Mouse (Mus musculus) midbrain, postnatal 0 days (tissue): Measurements from ENCODE around the gene Gdpd2. TPM values are rescaled to one million over a fixed set of nuclear protein-coding genes. Genes with fewer than 3 reads are reported as not detected.

Experiments used
- ATAC-seq: fragments of 200-750 bp; cut with Nextera tagmentation; 2 replicates; pipeline ENCODE4 v1.8.0; 2017; ENCODE audit warnings: moderate number of reproducible peaks, mild to moderate bottlenecking, moderate TSS enrichment, moderate library complexity; ENCODE audit not compliant: low FRiP score
- DNase-seq: peaks from one replicate; pipeline ENCODE4 v3.0.0-alpha.2; 2015; ENCODE audit warnings: low spot score
- H3K27ac ChIP-seq: fragments of 300-500 bp; sonication (generic); 2 replicates; pipeline ENCODE4 v1.5.1; 2014; ENCODE audit warnings: low read depth, mild to moderate bottlenecking, low read length, mixed read lengths
- H3K27me3 ChIP-seq: fragments of 300-500 bp; sonication (generic); 2 replicates; pipeline ENCODE4 v1.6.1; 2014; ENCODE audit warnings: low read length, control low read depth, mixed read lengths; ENCODE audit not compliant: insufficient read depth
- H3K36me3 ChIP-seq: fragments of 300-500 bp; sonication (generic); 2 replicates; pipeline ENCODE4 v1.6.1; 2014; ENCODE audit warnings: low read length, control low read depth, mixed read lengths; ENCODE audit not compliant: insufficient read depth
- H3K4me1 ChIP-seq: fragments of 300-500 bp; sonication (generic); 2 replicates; pipeline ENCODE4 v1.6.1; 2014; ENCODE audit warnings: mild to moderate bottlenecking, control low read depth, antibody characterized with exemption, low read length, mixed read lengths; ENCODE audit not compliant: insufficient read depth
- H3K4me2 ChIP-seq: fragments of 300-500 bp; sonication (generic); 2 replicates; pipeline ENCODE4 v1.6.1; 2014; ENCODE audit warnings: low read depth, mild to moderate bottlenecking, low read length, mixed read lengths; ENCODE audit not compliant: poor library complexity, severe bottlenecking
- H3K4me3 ChIP-seq: fragments of 300-500 bp; sonication (generic); 2 replicates; pipeline ENCODE4 v1.5.1; 2014; ENCODE audit warnings: low read depth, mild to moderate bottlenecking, low read length, moderate library complexity
- H3K9ac ChIP-seq: fragments of 300-500 bp; sonication (generic); replicated peaks from 2 replicates; pipeline ENCODE4 v1.6.1; 2014; ENCODE audit warnings: mild to moderate bottlenecking, low read length, moderate library complexity, mixed read lengths; ENCODE audit not compliant: poor library complexity, severe bottlenecking
- H3K9me3 ChIP-seq: fragments of 300-500 bp; sonication (generic); 2 replicates; pipeline ENCODE4 v1.6.1; 2016; ENCODE audit warnings: low read length, control low read depth
- CTCF ChIP-seq: IDR thresholded peaks from 2 replicates; pipeline ENCODE4 v1.5.1; 2016; ENCODE audit warnings: antibody characterized with exemption, mild to moderate bottlenecking
- WGBS: fragments of 180-500 bp; shearing (Covaris S2); extraction: QIAGEN DNeasy Blood & Tissue Kit; methylation state at CpG from one replicate; pipeline ENCODE4 v1.1.7; 2014; 5-methylcytosine and 5-hydroxymethylcytosine counted together
- polyA plus RNA-seq: library from polyadenylated mRNA; unstranded; fragments of >200 nt; fragmentation: Nextera tagmentation; extraction: Ambion mirVana; gene quantifications from 2 replicates; pipeline ENCODE4 v1.2.1, GENCODE M21; 2015
- total RNA-seq: library from RNA; depleted of rRNA; stranded (reverse); fragments of >200 nt; gene quantifications from 2 replicates; pipeline ENCODE4 v1.2.3, GENCODE M21; 2014; rRNA removed

Gdpd2 gene
- total and polyA plus RNA-seq, 2 experiments from 2014 or later = 42.5 to 43.8 TPM

DNA sequence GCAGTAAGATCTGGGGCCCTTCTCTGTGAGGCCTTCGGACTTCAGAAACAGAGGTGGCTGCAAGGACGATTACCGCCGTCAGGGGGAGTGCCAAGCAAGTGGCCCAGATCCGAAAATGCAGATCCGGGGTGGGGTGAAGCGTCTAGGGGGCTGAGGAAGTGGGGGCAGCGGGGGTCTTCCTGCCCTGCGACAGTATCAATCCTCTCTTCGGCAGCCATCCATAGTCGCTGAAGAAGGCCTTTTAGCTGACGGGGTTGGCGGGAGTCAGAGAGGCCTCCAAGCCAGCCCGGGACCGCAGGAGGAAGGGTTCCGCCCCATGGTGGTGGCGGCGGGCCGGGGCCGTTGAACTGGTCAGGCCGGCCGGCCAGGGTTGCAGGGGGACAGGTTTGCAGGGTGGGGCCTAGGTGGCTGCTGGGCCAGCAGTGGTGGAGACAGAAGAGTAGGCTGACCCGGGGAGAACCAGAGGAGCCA is 44.7 kb downstream of the Gdpd2 start:
- ATAC-seq = no peak
- peak; percentile 35 for DNase-seq
- 17% methylated on average over 23 of the region's 23 CpGs for WGBS
- Histone ChIP-seq H3K4me3 (0 out of 2 replicates have a peak overlapping the region, but pooled peaks have one; percentile 5), H3K9ac (no peak overlapping the region), H3K36me3 (no peaks in the 10 kb centered on the region), H3K27ac (no peak overlapping the region), H3K9me3 (no peaks in the 10 kb centered on the region), H3K4me1 (no peaks in the 10 kb centered on the region), H3K27me3 (no peaks in the 10 kb centered on the region), H3K4me2 (peak overlapping the region; percentile 7; the same call in 1 of the 2 replicates)
- TF ChIP-seq CTCF = peak; percentile 65

DNA sequence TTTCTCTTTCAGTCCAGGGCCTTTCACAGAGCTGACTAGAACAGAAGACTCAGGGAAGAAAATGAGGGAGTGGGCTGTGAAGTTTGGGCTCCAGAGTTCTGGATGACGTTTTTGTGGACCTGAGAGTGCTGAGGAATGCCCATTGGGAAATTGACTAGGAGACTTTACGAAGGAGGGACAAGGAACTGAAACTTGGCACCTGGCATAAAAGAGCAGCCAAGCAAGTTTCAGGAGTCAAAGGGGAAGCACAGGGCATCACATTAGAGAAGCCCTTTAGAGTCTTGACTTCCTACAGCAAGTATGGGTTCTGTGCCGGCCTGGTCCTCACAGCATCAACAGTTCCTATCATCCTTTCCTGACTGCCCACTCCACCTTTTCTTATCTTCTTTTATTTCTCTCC is 45.7 kb downstream of the Gdpd2 start:
- no peak for ATAC-seq
- WGBS = 88% methylated on average over 3 of the region's 3 CpGs

DNA sequence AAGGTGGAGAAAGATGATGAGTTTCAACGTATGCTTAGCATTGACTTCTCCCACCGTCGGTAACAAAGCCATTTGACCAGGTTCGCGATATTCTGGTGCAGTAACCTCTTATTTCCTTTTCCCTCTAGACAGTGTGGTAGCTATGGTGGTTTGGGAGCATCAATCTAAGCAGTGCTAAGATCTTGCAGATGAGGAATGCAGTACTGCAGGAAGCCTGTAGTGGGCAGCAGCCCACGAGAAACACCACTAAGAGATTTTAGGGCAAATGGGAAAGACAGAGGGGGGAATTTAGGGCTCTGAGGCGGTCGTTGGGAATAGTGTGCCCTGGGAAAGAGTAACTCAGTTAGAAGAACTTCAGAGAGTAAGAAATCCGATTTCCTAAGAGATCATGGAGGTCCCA is 46.8 kb downstream of the Gdpd2 start:
- no peaks in the 10 kb centered on the region for H3K27me3 ChIP-seq
- ATAC-seq = peak; percentile 61
- H3K27ac ChIP-seq = no peak overlapping the region
- no peaks in the 10 kb centered on the region for H3K36me3 ChIP-seq
- WGBS = 13% methylated on average over 9 of the region's 9 CpGs
- peak overlapping the region; percentile 37 for H3K4me2 ChIP-seq
- H3K9ac ChIP-seq = no peak overlapping the region
- H3K9me3 ChIP-seq = no peaks in the 10 kb centered on the region
- no peaks in the 10 kb centered on the region for H3K4me1 ChIP-seq
- DNase-seq = peak; percentile 72
- TF ChIP-seq CTCF = peak; percentile 78
- H3K4me3 ChIP-seq = peak overlapping the region; percentile 29

More for the DNA sequence above, 45.7 kb downstream of the Gdpd2 start:
- H3K4me3 ChIP-seq = no peak overlapping the region
- H3K27me3 ChIP-seq = no peaks in the 10 kb centered on the region
- no peak for TF ChIP-seq CTCF
- H3K36me3 ChIP-seq = no peaks in the 10 kb centered on the region
- H3K4me1 ChIP-seq = no peaks in the 10 kb centered on the region
- no peak overlapping the region for H3K27ac ChIP-seq
- H3K9ac ChIP-seq = no peak overlapping the region
- no peak for DNase-seq
- H3K4me2 ChIP-seq = no peak overlapping the region
- H3K9me3 ChIP-seq = no peaks in the 10 kb centered on the region

DNA sequence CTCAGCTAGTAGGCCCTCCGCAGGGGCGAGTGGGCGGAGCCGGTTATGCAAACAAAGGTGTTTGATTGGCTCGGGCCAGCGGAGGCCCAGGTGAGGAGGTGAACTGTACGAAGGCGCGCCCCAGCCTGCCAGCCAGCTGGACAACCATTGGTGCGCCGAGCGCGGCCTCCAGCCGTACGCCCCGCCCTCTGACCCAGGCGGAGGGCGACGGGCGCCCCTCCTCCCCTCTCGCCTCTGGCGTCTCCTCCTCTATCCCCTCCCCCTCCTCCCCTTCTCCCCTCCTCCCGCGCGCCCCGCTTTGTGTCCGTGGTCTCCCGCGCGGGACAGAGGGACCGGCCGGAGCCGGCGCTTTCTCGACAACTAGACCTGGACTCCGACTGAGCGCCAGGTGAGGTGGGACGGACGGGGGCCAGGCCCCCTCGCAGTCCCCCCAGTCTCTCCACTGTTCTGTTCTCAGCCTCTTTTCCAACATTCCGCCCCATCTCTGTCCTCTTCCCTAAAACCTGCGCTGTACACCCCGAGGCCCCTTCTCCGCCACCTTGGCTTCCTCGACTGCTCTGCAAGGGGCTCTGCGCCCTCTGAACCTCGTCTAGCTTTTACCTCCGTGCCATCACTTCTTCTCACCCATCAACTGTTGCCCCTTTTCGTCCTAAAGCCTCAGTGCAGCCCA is 47.4 kb downstream of the Gdpd2 start:
- H3K9ac ChIP-seq = peak overlapping the region; percentile 19; the same call in 1 of the 2 replicates
- peak overlapping the region; percentile 29 for H3K4me3 ChIP-seq
- peak; percentile 56 for DNase-seq
- no peaks in the 10 kb centered on the region for H3K9me3 ChIP-seq
- no peaks in the 10 kb centered on the region for H3K4me1 ChIP-seq
- 24% methylated on average over 26 of the region's 49 CpGs for WGBS
- H3K27me3 ChIP-seq = no peaks in the 10 kb centered on the region
- no peak for TF ChIP-seq CTCF
- peak overlapping the region; percentile 37 for H3K4me2 ChIP-seq
- no peak overlapping the region; the same call in 1 of the 2 replicates for H3K27ac ChIP-seq
- ATAC-seq = peak; percentile 73
- no peaks in the 10 kb centered on the region for H3K36me3 ChIP-seq

DNA sequence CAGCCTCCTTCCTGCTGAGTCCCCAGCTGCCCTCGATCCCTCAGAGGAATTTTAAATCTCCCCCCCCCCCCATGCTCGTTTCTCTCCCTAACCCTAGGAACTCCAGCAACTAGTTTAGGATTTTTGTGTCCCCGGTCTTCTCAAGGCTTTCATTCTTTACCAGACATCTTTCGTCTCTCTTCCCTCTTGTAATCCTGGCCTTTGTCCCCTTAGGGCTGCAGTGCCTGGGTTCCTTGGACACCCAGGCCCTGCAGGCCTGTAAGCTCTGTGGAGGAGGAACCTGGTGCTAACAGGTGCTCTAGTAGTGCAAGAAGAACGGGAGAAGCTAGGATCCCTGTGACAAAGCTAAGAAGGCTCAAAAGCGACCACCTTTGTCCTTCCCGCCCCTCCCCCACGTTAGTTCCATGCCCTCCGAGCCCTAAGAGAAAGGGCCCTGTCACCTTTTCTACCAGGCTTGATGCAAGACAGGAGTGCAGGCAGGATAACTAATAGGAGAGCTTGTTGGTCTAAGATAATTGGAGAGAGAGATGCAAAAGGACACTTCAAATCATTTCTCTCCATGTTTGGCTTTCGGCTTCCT is 48.1 kb downstream of the Gdpd2 start:
- TF ChIP-seq CTCF = no peak
- H3K4me1 ChIP-seq = no peaks in the 10 kb centered on the region
- peak overlapping the region; percentile 29 for H3K4me3 ChIP-seq
- H3K27ac ChIP-seq = peak overlapping the region; percentile 32; the same call in 1 of the 2 replicates
- DNase-seq (no peak), ATAC-seq (no peak)
- no peaks in the 10 kb centered on the region for H3K36me3 ChIP-seq
- peak overlapping the region; percentile 19; the same call in 1 of the 2 replicates for H3K9ac ChIP-seq
- no peaks in the 10 kb centered on the region for H3K27me3 ChIP-seq
- peak overlapping the region; percentile 37 for H3K4me2 ChIP-seq
- WGBS = 16% methylated on average over 9 of the region's 10 CpGs
- no peaks in the 10 kb centered on the region for H3K9me3 ChIP-seq

DNA sequence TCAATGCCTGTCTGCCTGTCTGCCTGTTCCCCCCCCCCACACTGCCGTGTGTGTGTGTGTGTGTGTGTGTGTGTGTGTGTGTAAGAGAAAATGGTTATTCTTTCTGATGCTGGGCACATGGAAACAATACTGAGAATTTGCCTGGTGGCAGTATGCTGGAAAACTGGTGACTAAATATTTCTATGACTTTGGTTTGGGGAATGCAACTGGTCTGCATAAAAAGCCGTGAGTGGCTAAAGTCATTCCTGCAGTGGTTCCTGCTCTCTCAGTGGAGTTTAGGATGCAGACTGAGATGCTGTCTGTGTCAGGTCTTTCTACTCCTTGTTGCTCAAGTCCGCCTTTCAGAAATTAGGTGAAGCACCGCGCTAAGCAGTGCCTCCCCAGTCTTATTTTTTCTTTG is 48.7 kb downstream of the Gdpd2 start:
- Histone ChIP-seq H3K4me2 (no peak overlapping the region), H3K27ac (no peak overlapping the region; the same call in 1 of the 2 replicates), H3K9me3 (no peaks in the 10 kb centered on the region), H3K36me3 (no peaks in the 10 kb centered on the region), H3K4me1 (no peaks in the 10 kb centered on the region), H3K4me3 (no peak overlapping the region), H3K9ac (no peak overlapping the region), H3K27me3 (no peaks in the 10 kb centered on the region)
- WGBS = 31% methylated on average over 5 of the region's 5 CpGs
- no peak for DNase-seq
- no peak for TF ChIP-seq CTCF
- ATAC-seq = no peak

Other genes with a start within 250 kb of the Gdpd2 start
- 35.3 and 39.6 TPM in 2 replicates for gene Igbp1, start 235.6 kb upstream of the Gdpd2 start, total RNA-seq
- 26.0 TPM in 2 replicates for gene Igbp1, start 235.6 kb upstream of the Gdpd2 start, polyA plus RNA-seq
- gene Dgat2l6, start 205.0 kb upstream of the Gdpd2 start, total RNA-seq = not detected in 2 replicates
- not detected in 2 replicates for gene Dgat2l6, start 205.0 kb upstream of the Gdpd2 start, polyA plus RNA-seq
- gene Awat1, start 157.6 kb upstream of the Gdpd2 start, total RNA-seq = not detected in 2 replicates
- not detected in 2 replicates for gene Awat1, start 157.6 kb upstream of the Gdpd2 start, polyA plus RNA-seq
- 0.11 TPM in 1 of 2 replicates, not detected in the other for gene P2ry4, start 135.0 kb upstream of the Gdpd2 start, total RNA-seq
- not detected in 2 replicates for gene P2ry4, start 135.0 kb upstream of the Gdpd2 start, polyA plus RNA-seq
- gene Arr3, start 124.4 kb upstream of the Gdpd2 start, total RNA-seq = not detected in 2 replicates
- 0.15 and 0.20 TPM in 2 replicates for gene Arr3, start 124.4 kb upstream of the Gdpd2 start, polyA plus RNA-seq
- 2.1 and 3.9 TPM in 2 replicates for gene Kif4, start 104.1 kb upstream of the Gdpd2 start, total RNA-seq
- 1.3 and 1.6 TPM in 2 replicates for gene Kif4, start 104.1 kb upstream of the Gdpd2 start, polyA plus RNA-seq
- 25.3 and 27.7 TPM in 2 replicates for gene Pdzd11, start 103.3 kb upstream of the Gdpd2 start, total RNA-seq
- gene Pdzd11, start 103.3 kb upstream of the Gdpd2 start, polyA plus RNA-seq = 68.9 and 76.1 TPM in 2 replicates
- gene Dlg3, start 37.8 kb downstream of the Gdpd2 start, total RNA-seq = 37.1 and 44.9 TPM in 2 replicates
- gene Dlg3, start 37.8 kb downstream of the Gdpd2 start, polyA plus RNA-seq = 2.9 and 3.5 TPM in 2 replicates